Mouse (Mus musculus) A20 (cell line): ENCODE measurements around the gene Gm20388.

ENCODE experiments used
- DNase-seq: peaks from one replicate; pipeline ENCODE4 v3.0.0-alpha.2; 2011; ENCODE audit warnings: low read depth, low spot score

Gm20388 gene

GRCm38 (mm10) chr8:122836199-122836598 lies 2925.6 kb downstream of the Gm20388 start:
- no peak for DNase-seq

- no peak for DNase-seq
Measured at GRCm38 (mm10) chr8:122836696-122837095, 2926.1 kb downstream of the Gm20388 start.

GRCm38 (mm10) chr8:122844161-122844560 lies 2933.5 kb downstream of the Gm20388 start:
- no peak for DNase-seq

GRCm38 (mm10) chr8:122845662-122846061 lies 2935.0 kb downstream of the Gm20388 start:
- no peak for DNase-seq

DNA sequence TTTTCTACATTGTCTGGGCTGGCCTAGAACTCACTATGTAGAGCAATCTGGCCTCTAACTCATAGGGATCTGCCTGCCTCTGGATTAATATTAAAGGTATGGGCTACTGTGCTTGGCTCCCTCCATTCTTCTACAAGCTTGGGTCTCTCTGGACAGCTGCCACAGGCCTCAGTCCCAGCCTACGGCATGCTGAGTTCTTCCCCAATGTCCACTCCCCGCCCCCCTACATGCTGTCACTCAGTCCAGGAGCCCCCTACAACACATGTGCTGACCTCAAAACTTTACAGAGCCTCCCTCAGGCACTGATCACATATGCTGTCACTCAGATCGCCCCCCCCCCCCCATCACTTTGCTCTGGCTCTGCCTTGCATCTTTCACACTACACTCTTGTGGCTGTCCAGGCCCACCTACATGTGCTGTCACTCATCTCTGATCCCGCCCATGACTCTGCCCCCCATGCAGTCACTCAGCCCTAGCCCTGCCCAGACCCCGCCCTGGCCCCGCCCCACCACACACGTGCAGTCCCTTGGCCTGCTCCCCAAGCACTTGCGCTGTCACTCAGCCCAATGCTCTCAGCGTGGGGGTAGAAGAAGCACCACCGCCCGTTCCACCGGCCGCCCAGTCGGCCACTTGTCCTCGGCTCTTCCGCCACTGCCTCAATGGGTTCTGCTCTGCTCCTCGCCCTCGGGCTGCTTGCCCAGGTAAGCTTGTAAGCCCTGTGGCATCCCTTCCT lies 2937.4 kb downstream of the Gm20388 start, which contains the start of gene Cdh15:
Gene Cdh15 (plus strand): TSS at position 138 of the 733 bp plus-strand sequence.
- peak; percentile 82 for DNase-seq

- no peak for DNase-seq
Measured at GRCm38 (mm10) chr8:122849152-122849910, 2938.7 kb downstream of the Gm20388 start.

- DNase-seq, result no peak
Measured at GRCm38 (mm10) chr8:122850641-122851240, 2940.1 kb downstream of the Gm20388 start.

GRCm38 (mm10) chr8:122851692-122852545 lies 2941.3 kb downstream of the Gm20388 start:
- no peak for DNase-seq

- no peak for DNase-seq
Measured at GRCm38 (mm10) chr8:122852546-122852905, 2941.9 kb downstream of the Gm20388 start.

DNA sequence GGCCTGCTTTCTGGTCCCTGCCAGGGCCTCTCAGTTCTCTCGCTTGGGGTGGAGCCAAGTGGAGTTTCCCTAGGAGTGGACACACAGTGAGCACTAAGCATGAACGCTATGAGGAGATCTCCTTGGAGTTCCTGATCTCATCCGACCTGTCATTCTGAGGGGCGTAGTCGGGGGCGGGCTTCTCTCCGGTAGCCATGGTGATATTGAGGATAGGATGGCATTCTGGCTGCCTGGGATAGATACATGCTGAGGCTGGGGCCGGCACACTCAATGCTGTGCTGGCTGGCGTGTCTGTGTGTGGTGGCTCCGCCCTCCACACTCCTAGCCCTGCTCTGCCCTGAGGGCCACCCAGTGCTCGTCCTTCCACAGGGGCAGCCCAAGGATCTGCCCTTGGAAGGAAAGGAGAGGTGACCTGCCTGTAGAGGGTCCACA lies 2942.7 kb downstream of the Gm20388 start:
- no peak for DNase-seq

- no peak for DNase-seq
Measured at GRCm38 (mm10) chr8:122854388-122854787, 2943.7 kb downstream of the Gm20388 start.

GRCm38 (mm10) chr8:122855123-122855522 lies 2944.5 kb downstream of the Gm20388 start:
- no peak for DNase-seq

GRCm38 (mm10) chr8:122856288-122856687 lies 2945.6 kb downstream of the Gm20388 start:
- DNase-seq, result no peak

GRCm38 (mm10) chr8:122859843-122860242 lies 2949.2 kb downstream of the Gm20388 start:
- DNase-seq, result no peak

DNA sequence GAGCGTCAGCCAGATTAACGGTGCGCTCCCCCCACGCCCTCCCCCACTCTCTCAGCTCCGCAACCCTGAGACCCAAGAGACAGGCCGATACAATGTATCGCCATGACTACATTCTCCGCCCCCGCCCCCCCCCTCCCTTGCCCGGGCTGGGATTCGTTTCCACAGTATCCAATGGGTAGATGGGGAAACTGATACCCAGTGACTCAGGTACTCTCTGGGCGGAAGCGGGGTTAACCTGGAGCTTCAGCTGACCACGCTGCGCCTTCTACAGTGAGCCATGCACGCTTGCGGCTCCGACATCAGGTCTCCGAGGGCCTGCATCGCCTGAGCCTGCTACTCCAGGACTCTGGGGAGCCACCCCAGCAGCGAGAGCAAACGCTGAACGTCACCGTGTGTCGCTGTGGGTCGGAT lies 2954.1 kb downstream of the Gm20388 start:
- no peak for DNase-seq

- DNase-seq, result peak; percentile 60
Measured at GRCm38 (mm10) chr8:122865441-122865840, 2954.8 kb downstream of the Gm20388 start.

DNA sequence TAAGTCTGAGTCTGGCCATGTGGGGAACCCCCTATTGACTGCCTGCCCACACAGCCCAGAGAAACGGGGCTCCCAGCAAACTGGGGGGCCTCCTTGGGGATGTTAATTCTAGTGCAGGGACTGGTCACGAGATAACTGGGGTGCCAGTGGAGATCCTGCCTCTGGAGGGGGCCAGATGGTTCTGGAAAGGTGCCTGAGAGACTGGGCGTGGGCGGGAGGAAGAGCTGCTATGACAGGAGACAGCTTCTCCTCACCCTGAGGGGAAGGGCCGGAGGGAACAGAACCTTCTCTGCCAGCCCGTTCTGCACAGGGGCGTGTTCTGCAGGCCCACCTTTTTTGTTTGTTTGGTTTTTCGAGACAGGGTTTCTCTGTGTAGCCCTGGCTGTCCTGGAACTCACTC lies 2955.6 kb downstream of the Gm20388 start:
- DNase-seq, result no peak

GRCm38 (mm10) chr8:122867982-122868381 lies 2957.3 kb downstream of the Gm20388 start:
- no peak for DNase-seq

GRCm38 (mm10) chr8:122870377-122870863 lies 2959.8 kb downstream of the Gm20388 start:
- DNase-seq, result peak; percentile 92

DNA sequence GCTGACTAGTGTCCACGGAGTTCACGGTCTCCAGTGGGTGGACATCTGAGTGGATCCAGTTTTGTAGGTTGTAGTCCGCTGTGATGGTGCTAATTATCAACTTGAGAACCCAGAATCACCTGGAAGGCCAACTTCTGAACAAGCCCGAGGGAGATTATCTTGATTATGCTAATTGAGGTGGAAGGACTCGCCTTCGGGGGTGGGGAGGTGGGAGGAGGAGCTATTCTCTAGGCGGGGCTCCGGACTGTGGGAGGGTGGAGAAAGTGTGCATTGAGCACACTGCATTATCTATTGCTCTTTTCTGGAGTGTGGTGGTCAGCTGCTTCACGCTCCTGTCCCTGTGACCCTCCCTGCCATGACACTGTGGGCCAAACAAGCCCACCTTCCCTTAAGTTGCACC lies 2961.0 kb downstream of the Gm20388 start:
- no peak for DNase-seq

- peak; percentile 64 for DNase-seq
Measured at GRCm38 (mm10) chr8:122873171-122873570, 2962.5 kb downstream of the Gm20388 start.
